In the genomic region with DNA sequence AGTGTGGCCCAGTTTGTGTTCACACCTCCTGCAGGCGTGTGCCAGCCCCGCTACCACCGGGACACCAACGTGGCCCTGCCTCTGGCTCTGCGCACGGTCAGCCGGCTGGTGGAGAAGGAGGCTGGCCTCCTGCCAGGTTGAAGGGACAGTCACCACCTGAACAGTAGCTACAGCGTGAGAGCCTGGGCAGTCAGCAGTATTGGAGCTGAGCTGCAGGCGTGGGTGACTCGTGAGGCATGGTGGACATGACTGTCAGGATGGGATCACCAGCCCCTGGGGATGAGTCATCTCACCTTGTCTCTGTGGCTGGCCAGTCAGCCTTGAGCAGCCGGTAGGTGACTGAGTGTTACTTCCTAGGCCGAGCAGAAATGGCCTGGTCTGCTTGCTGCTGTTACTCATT, we compare ENCODE assay signal across 15 mouse cellular contexts. TPM values are rescaled to one million over a fixed set of nuclear protein-coding genes. Genes with fewer than 3 reads are reported as not detected.
DNase-seq lines count a peak whose midpoint lies in the region; ATAC-seq and TF ChIP-seq lines count a peak whose summit lies in the region.
"Had no signal": no experiment of that assay in that cellular context is flagged by ENCODE, and none has a peak within 500 bp of the region (broad histone marks: within the 10 kb centered on the region; RNA-seq: fewer than 3 reads in every experiment).

No protein-coding gene starts in this region.

- TF ChIP-seq CTCF in heart, postnatal 0 days (IDR thresholded peaks at IDR 0.05; ENCODE audit: low read depth): no peak

- no peak for TF ChIP-seq EP300 in heart, postnatal 0 days (IDR thresholded peaks at IDR 0.05; ENCODE audit: low read depth)

- no peak for DNase-seq in heart, postnatal 0 days (ENCODE audit: low spot score)
- no peak for DNase-seq in heart, adult 18-20 months
- peak; percentile 41 for DNase-seq in right cerebral cortex, postnatal 14 days
- DNase-seq in right cerebral cortex, adult 2 months (ENCODE audit: low spot score in 2 of 2): no peak
- DNase-seq in brain, adult 2 months (ENCODE audit: low read depth, low spot score): peak; percentile 69
- peak; percentile 40 for DNase-seq in testis, postnatal 14 days (ENCODE audit: low spot score)
- no peak for DNase-seq in ovary, postnatal 14 days (ENCODE audit: low spot score)
- DNase-seq: kidney, adult 11 months; spleen, adult 18-20 months; thymus, adult 18-20 months had no signal

- no peaks in the 10 kb centered on the region for H3K9me3 ChIP-seq in heart, postnatal 0 days (replicated peaks; ENCODE audit: control insufficient read depth, low read length)
- H3K9me3 ChIP-seq: limb, embryonic 15.5 days; midbrain, embryonic 12.5 days had no signal

- no peak overlapping the region for H3K4me2 ChIP-seq in heart, postnatal 0 days (ENCODE audit: low read depth, low read length)
- H3K4me2 ChIP-seq: limb, embryonic 15.5 days; midbrain, embryonic 12.5 days had no signal

- no peaks in the 10 kb centered on the region for H3K27me3 ChIP-seq in heart, postnatal 0 days (ENCODE audit: control insufficient read depth, insufficient read depth, low read length)
- H3K27me3 ChIP-seq: limb, embryonic 15.5 days; midbrain, embryonic 12.5 days had no signal

- no peak overlapping the region for H3K27ac ChIP-seq in heart, postnatal 0 days (ENCODE audit: low read depth)
- H3K27ac ChIP-seq: limb, embryonic 15.5 days; midbrain, embryonic 12.5 days had no signal

- H3K4me3 ChIP-seq in heart, postnatal 0 days (ENCODE audit: low read depth, low read length): no peak overlapping the region
- H3K4me3 ChIP-seq: limb, embryonic 15.5 days; midbrain, embryonic 12.5 days had no signal

- H3K4me1 ChIP-seq in heart, postnatal 0 days (ENCODE audit: control insufficient read depth, insufficient read depth): no peaks in the 10 kb centered on the region

- H3K36me3 ChIP-seq in heart, postnatal 0 days (replicated peaks; ENCODE audit: control insufficient read depth, insufficient read depth, low read length): peaks cover 3% of the 10 kb centered on the region; the same call in 1 of the 2 replicates

- WGBS in heart, postnatal 0 days: 52% methylated on average over 12 of the region's 12 CpGs

- 0 out of 2 replicates have a peak, but pooled peaks have one; percentile 28 for ATAC-seq in heart, postnatal 0 days (ENCODE audit: insufficient read depth, low read depth)
- no peak for ATAC-seq in monocyte, adult 5-6 weeks (replicated peaks; ENCODE audit: insufficient number of reproducible peaks, low FRiP score, low TSS enrichment, poor library complexity, severe bottlenecking)
- ATAC-seq: lung, postnatal 0 days had no signal

- H3K9ac ChIP-seq in heart, postnatal 0 days (replicated peaks; ENCODE audit: low read depth, low read length): no peak overlapping the region
- H3K9ac ChIP-seq: limb, embryonic 15.5 days; midbrain, embryonic 12.5 days had no signal

RNA-seq across cellular contexts. Expression of a gene that starts 13.6 kb away (rescaled TPM):
- 8.2 and 14.1 TPM in 2 replicates for total RNA-seq in heart, postnatal 0 days (2014; rRNA removed; ENCODE audit: low replicate concordance)
- polyA plus RNA-seq in heart, postnatal 0 days (2015; fragmentation: Nextera tagmentation; extraction: Ambion mirVana): 3.9 and 5.7 TPM in 2 replicates
- total RNA-seq in heart, adult 18-20 months (2021): 1 to 10 TPM; 5.0 to 6.0 TPM
- 6.7 to 13.7 TPM (median 6.9 TPM) in 3 replicates for total RNA-seq in monocyte, adult 5-6 weeks (2017)

RNA-seq across cellular contexts. Expression of a gene that starts 52.5 kb away (rescaled TPM):
- 0.39 TPM in 1 of 2 replicates, not detected in the other for total RNA-seq in heart, postnatal 0 days (2014; rRNA removed; ENCODE audit: low replicate concordance)
- polyA plus RNA-seq in heart, postnatal 0 days (2015; fragmentation: Nextera tagmentation; extraction: Ambion mirVana): 0.04 and 0.08 TPM in 2 replicates
- total RNA-seq in heart, adult 18-20 months (2021): under 1 TPM in 1 of 2 experiments, not detected in 1; 0.15 TPM
- total RNA-seq in monocyte, adult 5-6 weeks (2017): not detected in 3 replicates
- total RNA-seq: common myeloid progenitor, adult 5-6 weeks had no signal

Comparison
In these comparisons a context has a peak if more than half of its experiments do, and no peak if none do; other contexts are left out.
1. DNase-seq: peak in right cerebral cortex, postnatal 14 days (single experiment), brain, adult 2 months (single experiment) and testis, postnatal 14 days (single experiment); none in heart, postnatal 0 days (single experiment), heart, adult 18-20 months (0 of 2), right cerebral cortex, adult 2 months (0 of 2) and ovary, postnatal 14 days (single experiment).